Mouse (Mus musculus) fat pad, adult 2 months (tissue): Measurements from ENCODE around the gene Stxbp4.

ENCODE experiments used
- DNase-seq: peaks from one replicate; pipeline ENCODE4 v3.0.0-alpha.2; 2011; ENCODE audit warnings: low read depth, low spot score; ENCODE audit errors: extremely low read depth

Stxbp4 gene

GRCm38 (mm10) chr11:90637440-90638311 is at the start of gene Stxbp4, which contains the start of gene Cox11:
Stxbp4 (minus strand) TSS chr11:90638084.
Cox11 (plus strand) TSS chr11:90638173.
- DNase-seq = peak; percentile 58

DNA sequence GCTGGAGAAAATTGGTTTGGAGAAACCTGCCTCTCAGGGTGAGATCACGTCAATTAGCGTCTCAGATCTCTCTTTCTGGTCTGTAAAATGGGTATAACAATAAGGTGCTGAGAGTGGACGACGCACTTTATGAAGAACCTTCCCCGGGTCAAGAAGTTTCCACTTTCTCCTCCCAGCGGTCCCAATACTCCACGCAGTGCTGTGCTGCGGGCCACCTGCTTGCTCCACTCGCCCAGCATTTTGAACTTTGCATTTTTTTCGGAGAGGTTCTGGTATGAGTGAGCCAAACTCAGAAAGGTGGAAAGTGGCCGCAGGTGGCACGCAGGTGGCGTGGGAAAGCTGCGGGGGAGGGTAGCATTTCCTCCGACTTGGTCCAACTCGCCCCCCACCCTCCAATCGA is 49.2 kb upstream of the Stxbp4 start:
- DNase-seq = no peak

GRCm38 (mm10) chr11:90686287-90687025 is 48.6 kb upstream of the Stxbp4 start:
- DNase-seq = no peak

- no peak for DNase-seq
Observed at GRCm38 (mm10) chr11:90685196-90685595, 47.3 kb upstream of the Stxbp4 start.

DNA sequence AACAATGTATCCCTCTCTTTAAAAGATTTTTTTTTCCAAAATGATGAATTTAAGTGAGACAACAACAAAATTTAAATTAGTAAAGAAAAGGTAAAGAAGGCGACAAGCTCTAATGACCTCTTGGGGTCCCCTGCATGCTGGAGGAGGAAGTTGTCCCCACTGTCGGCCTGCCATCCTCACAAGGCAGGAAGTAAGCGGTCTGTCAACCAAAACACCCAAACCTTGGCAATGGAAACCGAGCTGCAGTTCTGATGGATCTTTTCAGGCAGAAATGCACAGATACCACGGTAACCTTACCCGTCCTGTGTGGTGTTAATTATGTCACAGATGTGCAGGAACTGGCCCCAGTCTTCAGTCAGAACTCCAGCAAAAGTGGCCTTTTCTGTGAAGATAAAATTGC is 46.9 kb upstream of the Stxbp4 start:
- no peak for DNase-seq

GRCm38 (mm10) chr11:90681171-90681570 is 43.3 kb upstream of the Stxbp4 start:
- DNase-seq = no peak

DNA sequence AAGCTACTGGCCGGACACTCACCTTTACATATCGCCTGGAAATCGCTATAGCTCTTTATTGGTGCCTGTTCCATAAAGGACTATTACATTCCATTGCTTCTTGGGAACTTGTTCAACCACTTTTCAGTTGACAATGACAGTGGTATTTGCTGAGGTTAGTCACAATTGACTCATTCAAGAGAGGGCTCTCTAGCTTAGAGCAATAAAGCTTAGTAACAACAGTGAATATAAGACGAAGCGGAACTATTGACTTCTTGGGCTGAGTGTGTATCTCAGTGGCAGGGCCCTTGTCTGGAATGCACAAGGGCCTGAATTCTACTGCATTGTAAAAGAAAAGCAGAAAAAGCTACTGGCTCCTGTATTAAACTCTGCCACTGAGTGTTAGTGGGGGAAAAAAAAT is 40.7 kb upstream of the Stxbp4 start:
- DNase-seq = no peak

DNA sequence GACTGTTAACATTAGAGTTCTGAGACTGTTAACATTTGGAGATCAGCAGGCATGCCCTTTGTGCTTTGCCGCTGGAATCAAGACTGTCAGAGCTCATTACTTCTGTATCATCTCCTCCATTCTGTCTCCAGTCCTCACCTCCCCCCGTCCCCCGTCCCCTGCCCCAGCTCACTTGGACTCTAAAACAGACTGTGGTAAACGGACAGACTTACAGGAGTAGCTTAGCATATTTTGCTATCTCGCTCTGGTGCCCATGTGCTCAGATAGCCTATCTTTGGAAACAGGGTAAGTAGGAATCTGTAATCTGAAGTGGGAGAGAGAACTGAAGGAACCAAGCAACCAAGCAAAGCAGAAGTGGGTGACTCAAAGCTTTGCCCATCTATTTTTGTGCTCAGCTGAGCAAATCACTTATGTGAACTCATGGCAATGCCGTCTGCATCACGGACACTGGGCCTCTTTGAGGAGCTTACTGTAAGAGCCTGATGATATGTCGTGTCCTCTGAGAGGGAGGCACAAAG is 39.9 kb upstream of the Stxbp4 start:
- no peak for DNase-seq

DNA sequence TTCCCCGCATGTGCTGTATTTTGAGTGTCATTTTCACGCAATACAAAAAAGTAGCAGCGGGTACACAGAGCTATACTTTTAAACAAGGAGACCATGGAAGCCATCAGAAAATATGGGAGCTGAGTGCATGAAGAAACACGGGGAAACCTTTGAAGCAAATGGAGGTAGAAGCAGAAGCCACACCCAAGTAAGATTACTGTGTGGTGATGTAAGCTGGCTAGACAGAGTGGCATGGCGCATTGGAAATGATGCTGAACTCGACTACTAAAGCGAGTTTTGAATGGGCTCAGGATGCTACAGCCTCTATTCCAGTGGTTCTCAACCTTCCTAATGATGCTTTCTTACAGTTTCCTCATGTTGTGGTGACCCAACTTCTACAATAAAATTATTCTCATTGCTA is 39.1 kb upstream of the Stxbp4 start:
- no peak for DNase-seq

DNA sequence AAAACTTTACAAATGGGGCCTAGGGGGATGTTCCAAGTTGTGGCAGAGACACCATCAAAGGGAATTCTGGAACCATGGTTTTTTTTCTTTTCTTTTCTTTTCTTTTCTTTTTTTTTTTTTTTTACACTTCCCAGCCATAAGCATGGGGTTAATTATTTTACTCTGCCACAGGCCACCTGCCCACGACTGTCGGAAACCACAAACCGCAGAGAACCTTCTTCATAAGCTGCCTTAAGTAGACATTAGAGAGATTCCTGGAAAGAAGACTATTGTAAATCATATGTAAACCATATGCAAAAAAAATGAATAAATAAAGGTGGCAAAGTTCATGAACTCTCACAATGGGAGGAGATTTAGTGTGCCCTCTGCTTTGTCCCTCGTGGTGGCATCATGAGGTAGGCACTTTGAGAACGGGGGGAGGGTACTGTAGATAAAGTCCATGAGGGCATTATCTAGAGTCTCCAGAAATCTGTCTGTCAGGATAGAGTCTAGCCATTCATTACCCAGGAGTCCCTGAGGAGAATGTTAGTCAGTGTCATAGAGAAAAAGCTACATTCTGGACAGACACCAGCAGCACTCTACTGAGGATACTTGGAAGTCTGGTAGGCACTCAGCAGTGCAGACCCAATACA is 37.7 kb upstream of the Stxbp4 start:
- DNase-seq = no peak

DNA sequence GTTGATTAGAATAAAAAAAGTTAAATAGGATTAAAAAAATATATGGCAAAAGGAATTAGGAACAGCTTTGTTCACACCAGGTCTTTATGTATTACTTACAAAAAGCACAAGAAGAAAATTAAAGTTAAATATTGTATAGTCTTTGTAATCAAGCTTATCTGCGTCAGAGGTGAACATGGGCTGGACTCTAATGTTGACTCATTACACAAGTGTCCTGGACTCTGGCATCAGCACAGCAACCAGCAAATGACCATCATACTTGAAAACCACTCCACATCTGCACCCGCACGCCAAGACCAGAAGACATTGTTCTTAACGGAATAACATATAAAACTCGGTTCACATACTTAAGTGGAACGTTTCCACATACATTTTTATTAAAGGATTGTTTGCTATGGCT is 29.4 kb upstream of the Stxbp4 start:
- no peak for DNase-seq

DNA sequence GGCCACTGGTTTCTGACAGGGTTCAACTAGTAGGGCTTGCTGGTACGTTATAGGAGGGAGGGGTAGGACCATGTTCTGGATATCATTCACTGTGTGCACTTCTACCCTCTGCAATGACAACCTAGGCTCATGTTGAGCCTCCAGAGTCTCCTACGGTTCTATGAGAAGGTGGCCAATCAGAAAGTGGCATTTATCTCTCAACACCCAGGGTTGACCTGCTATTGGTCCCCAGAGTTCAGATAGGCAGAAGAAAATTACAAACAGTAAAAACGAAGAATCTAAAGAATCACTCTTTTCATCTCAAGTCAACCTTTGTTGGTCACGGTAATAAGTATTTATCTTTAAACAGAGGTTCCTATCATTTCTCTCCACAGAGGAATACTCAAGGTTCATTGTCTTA is 29.0 kb upstream of the Stxbp4 start:
- DNase-seq = no peak

- no peak for DNase-seq
Observed at GRCm38 (mm10) chr11:90666144-90666757, 28.4 kb upstream of the Stxbp4 start.

DNA sequence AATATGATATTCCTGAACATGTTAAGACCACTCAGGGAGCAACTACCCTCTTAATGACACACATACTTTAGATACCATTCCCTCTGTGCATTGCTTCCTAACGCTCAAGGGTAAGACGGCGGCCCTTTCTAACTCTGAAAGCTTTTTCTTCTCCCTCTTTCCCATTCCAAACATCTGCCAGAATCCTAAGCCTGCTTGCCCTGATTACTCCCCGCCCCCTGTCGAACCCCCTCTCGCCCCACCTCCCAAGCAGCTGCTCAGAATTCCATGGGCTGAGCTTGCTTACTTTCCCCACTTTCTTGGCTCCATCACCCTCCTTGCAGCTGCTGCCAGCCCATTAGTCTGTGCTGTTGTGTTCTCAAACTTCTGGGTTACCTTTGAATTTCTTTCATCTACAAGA is 27.3 kb upstream of the Stxbp4 start:
- no peak for DNase-seq

DNA sequence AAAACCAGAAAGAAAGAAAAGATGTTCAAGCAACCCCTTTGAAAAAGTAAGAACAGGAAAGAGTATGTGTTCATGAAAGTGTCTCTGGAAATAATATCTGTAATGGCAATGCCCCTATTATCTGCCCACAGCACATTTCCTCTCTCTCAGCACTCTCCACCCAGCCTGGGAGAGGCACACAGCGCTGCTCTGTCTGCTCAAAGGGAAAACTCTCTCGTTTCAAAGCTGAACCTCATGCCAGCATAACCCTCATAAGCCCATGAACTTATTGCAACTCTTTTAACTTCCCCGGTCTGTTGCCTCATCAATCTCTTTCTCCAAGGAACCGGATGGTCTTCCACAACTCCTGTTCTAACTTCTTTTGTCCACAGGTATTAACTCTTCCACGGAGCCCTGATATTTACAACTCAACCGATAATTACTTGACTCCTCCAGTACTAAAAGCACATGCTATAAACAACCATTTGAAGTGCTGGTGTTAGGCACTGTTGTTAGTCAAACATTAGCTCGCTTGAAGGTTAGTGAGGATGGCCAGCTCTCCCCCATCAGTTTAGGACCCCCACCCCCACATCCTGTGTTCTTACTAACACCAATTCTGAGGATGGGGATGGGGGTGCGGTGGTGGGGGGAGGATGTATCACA is 26.6 kb upstream of the Stxbp4 start:
- DNase-seq = no peak

- DNase-seq = no peak
Observed at GRCm38 (mm10) chr11:90663618-90664297, 25.9 kb upstream of the Stxbp4 start.

DNA sequence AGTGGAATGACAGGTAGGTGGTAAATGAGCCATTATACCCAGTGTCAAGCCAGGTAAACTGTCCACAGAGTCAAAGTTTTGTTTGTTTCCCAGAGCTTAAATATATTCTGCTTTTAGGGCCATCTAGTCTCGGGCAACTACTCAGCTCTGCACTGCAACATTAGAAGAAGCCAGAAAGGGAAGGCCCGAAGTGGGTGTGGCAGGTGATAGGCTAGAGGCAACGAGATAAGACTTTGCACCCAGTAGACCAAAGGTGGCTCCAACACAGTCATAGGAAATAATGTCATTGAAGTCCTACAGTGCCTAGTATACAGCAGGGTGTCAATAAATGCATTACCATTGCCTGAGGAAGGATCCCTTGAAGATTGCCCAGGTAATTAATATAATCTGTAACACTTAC is 25.2 kb upstream of the Stxbp4 start:
- DNase-seq = no peak

DNA sequence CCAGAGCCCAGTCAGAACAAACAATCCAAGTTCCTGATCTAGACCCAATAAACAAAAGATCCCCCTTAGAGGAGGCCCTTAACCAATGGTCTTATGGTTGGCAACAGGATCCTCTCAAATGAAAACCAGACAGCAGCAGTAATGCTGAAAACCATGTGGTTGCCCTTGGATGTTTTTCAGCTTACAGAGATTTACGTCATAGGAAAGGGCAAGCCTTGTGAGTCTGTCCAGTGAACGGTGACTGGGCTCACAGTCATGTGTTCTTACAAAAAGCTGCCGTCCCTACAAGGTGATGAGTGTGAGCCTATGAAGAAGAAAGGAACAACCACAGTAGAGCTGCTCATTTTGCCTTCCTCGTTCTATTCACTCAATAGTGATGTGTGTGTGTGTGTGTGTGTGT is 22.8 kb upstream of the Stxbp4 start:
- no peak for DNase-seq

DNA sequence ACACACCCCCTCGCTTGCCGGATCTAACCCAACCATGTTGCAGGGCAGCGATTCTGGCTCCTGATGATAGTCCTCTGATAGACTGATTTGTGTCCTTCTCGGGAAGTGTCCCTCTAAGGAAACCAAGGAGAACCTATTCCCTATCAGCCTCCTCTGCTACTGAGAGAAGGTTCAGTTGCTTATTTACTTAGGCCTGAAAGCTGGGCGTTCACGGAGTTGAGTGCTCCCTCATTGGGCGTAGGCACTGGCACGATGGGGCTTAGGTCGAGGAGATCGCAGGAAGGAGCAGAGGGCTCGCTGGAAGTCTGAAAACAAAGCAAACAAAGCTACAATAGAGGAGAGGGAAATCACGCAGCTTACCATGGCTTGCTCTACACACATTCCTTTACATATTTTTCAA is 19.6 kb upstream of the Stxbp4 start:
- DNase-seq = no peak

DNA sequence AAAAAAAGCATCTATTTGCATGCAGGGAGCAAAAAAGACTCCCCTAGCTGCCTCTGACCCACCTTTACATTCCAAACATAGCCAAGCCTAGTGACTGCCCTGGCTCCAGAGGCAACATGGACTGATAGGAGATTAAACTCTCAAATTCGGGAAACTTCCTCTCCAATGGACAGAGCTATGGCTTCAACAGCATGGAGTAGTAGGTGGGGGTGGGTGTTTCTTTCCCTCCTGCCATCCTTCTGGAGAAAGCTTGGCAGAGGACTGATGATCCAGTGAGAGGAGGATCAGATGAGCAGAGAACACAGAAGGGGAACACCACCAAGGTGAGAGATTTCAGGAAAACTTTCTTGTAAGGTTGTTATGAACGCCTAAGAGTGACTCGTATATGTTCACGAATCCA is 14.7 kb upstream of the Stxbp4 start:
- no peak for DNase-seq
